Mouse (Mus musculus): Measurements from ENCODE around the gene Hdac9.

- no peak for TF ChIP-seq FLI1 (IDR thresholded peaks at IDR 0.05; ENCODE audit: low read length)
- no peak for TF ChIP-seq GATA1 (IDR thresholded peaks at IDR 0.05; ENCODE audit: borderline replicate concordance, low read length)
Measured at GRCm38 (mm10) chr12:34051112-34051511, 865.8 kb downstream of the Hdac9 start.
